Mouse (Mus musculus) spleen, adult 2 months (tissue): ENCODE results near the gene Polr3c. TPM values are rescaled to one million over a fixed set of nuclear protein-coding genes. Genes with fewer than 3 reads are reported as not detected.
"Not testable (repeated sequence)": the region's sequence is repeated elsewhere in the genome, so short reads cannot be mapped to it uniquely, and the experiment has no call there.

Experiments
- DNase-seq, 2 experiments: peaks; one replicate each; pipeline versions ENCODE4 v3.0.0 to v3.0.0-alpha.2; 2012 to 2021; ENCODE audit warnings: low spot score in 2 of 2, low read depth in 1 of 2
- H3K27ac ChIP-seq: fragments of 200-500 bp; 2 replicates; pipeline ENCODE4 v1.5.1; 2012; ENCODE audit warnings: low read length, inconsistent platforms; ENCODE audit not compliant: insufficient read depth
- H3K27me3 ChIP-seq: fragments of 200-500 bp; 2 replicates; pipeline ENCODE4 v1.6.1; 2012; ENCODE audit warnings: mild to moderate bottlenecking, moderate library complexity, low read length, inconsistent platforms; ENCODE audit not compliant: control insufficient read depth, insufficient read depth
- H3K36me3 ChIP-seq: fragments of 200-500 bp; 2 replicates; pipeline ENCODE4 v1.6.1; 2012; ENCODE audit warnings: mild to moderate bottlenecking, low read length, inconsistent platforms; ENCODE audit not compliant: control insufficient read depth, insufficient read depth
- H3K4me1 ChIP-seq: fragments of 200-500 bp; 2 replicates; pipeline ENCODE4 v1.6.1; 2011; ENCODE audit warnings: inconsistent platforms; ENCODE audit not compliant: control insufficient read depth, insufficient read depth, insufficient read length
- H3K4me3 ChIP-seq: fragments of 200-500 bp; 2 replicates; pipeline ENCODE4 v1.5.1; 2011; ENCODE audit warnings: mild to moderate bottlenecking, inconsistent platforms; ENCODE audit not compliant: insufficient read depth, insufficient read length; ENCODE audit errors: extremely low read depth
- CTCF ChIP-seq: fragments of 200-500 bp; IDR thresholded peaks from 2 replicates; pipeline ENCODE4 v1.5.1; 2011; ENCODE audit warnings: mild to moderate bottlenecking, inconsistent platforms; ENCODE audit not compliant: insufficient read depth, insufficient read length, insufficient replicate concordance; ENCODE audit errors: extremely low read depth
- POLR2A ChIP-seq: fragments of 200-500 bp; IDR thresholded peaks from 2 replicates; pipeline ENCODE4 v1.6.1; 2011; ENCODE audit warnings: low read depth, low read length, inconsistent platforms
- whole genome bisulfite sequencing: fragments of 180-500 bp; shearing (Covaris S2); methylation state at CpG from one replicate; pipeline ENCODE4 v1.1.7; 2018; 5-methylcytosine and 5-hydroxymethylcytosine counted together
- polyA plus RNA-seq: library from polyadenylated mRNA; depleted of rRNA; stranded (reverse); fragments of >200 nt; gene quantifications from 2 replicates; pipeline ENCODE4 v1.2.3, GENCODE M21; 2012; rRNA removed

The Polr3c gene
- polyA plus RNA-seq, 1 experiment, result 24.8 TPM

DNA sequence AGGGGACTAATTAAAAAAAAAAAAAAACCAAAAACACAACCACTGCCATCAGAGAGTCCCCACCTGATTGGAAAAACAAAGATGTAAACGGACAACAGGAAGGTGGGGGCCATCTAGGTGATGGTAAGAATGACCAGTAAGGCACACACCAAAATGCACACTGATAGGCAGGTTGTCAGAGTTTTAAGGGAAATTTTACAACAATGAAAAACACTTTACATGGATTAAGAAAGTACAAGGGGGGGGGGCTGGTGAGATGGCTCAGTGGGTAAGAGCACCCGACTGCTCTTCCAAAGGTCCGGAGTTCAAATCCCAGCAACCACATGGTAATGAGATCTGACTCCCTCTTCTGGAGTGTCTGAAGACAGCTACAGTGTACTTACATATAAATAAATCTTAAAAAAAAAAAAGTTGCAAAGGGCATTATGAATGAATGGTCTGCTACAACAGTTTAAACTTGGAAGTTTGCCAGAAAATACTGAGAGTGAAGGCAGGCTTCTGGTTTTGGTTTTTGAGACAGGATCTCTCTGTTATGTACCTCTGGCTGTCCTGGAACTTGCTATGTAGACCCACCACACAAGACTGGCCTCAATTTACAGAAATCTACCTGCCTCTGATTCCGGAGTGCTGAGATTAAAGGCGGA is 58.9 kb downstream of the Polr3c start:
- WGBS, result 92% methylated on average over 5 of the region's 5 CpGs
- no peak for DNase-seq
- no peak overlapping the region for H3K4me3 ChIP-seq
- no peak for TF ChIP-seq POLR2A
- no peak for TF ChIP-seq CTCF
- H3K4me1 ChIP-seq, result peaks cover 3% of the 10 kb centered on the region; the same call in 1 of the 2 replicates
- H3K27ac ChIP-seq, result no peak overlapping the region
- H3K36me3 ChIP-seq, result no peaks in the 10 kb centered on the region
- no peaks in the 10 kb centered on the region for H3K27me3 ChIP-seq

DNA sequence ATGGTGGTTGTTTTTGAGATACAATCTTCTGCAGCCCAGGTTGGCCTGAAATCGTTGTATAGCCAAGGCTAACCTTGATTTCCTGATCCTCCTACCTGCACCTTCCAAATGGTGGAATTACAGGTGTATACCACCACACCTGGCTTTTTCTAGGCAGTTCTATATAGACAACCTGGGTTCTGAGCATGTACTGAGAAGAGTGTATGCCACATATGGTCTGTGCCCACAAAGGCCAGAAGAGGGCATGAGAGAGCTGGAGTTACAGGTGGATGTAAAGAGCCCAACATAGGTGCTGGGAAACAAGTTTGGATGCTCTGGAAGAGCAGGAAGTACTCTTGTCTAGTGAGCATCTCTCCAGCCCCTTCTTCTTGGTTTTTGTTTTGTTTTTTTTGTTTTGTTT is 60.1 kb downstream of the Polr3c start:
- H3K27ac ChIP-seq, result no peak overlapping the region
- no peaks in the 10 kb centered on the region for H3K27me3 ChIP-seq
- WGBS, result 34% methylated on average over 1 of the region's 1 CpGs
- no peaks in the 10 kb centered on the region for H3K36me3 ChIP-seq
- TF ChIP-seq POLR2A (no peak), CTCF (no peak)
- no peak overlapping the region for H3K4me3 ChIP-seq
- DNase-seq, result peak in 1 of 2 experiments; percentile 17
- H3K4me1 ChIP-seq, result peaks cover 3% of the 10 kb centered on the region; the same call in 1 of the 2 replicates

DNA sequence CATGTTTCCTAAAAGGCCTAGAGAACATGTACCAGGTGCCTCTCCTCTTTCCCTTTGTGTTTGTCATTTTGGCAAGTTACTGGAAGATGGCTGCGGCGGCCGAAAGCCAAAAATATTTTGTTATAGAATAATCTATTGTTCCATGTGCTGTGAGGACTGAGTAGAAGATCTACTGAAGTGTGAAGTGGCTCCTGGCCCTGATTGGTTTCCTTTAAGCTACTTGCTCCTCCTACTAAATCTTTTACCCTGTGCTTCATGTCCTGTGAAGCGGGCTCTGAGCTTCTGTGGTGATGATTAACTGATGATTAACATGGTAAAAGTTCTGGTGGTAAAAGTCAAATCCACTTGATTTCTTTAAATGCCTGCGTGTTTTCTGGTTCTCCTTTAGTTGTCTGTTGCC is 60.5 kb downstream of the Polr3c start:
- Histone ChIP-seq H3K27ac (no peak overlapping the region), H3K36me3 (no peaks in the 10 kb centered on the region), H3K4me1 (peaks cover 3% of the 10 kb centered on the region; the same call in 1 of the 2 replicates), H3K27me3 (no peaks in the 10 kb centered on the region), H3K4me3 (no peak overlapping the region)
- TF ChIP-seq CTCF, result no peak
- no peak for TF ChIP-seq POLR2A
- WGBS, result 91% methylated on average over 5 of the region's 5 CpGs
- DNase-seq, result no peak

DNA sequence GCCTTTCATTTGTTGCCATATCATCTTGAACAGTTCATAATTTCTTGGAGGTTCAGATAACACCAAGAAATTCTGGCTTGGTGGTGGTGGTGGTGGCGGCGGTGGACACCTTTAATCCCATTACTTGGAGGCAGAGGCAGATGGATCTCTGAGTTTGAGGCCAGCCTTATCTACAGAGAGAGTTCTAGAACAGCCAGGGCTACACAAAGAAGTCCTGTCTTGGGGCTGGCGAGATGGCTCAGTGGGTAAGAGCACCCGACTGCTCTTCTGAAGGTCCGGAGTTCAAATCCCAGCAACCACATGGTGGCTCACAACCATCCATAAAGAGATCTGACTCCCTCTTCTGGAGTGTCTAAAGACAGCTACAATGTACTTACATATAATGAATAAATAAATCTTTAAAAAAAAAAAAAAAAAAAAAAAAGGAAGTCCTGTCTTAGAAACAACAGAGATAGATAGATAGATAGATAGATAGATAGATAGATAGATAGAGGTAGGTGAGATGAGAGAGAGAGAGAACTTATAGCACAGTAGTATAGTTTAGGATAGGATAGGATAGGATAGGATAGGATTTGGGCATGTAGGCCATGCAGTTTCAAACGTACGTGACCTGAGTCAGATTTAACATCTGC is 61.6 kb downstream of the Polr3c start:
- not testable (repeated sequence) for H3K36me3 ChIP-seq, H3K4me3 ChIP-seq, H3K4me1 ChIP-seq, H3K27me3 ChIP-seq, DNase-seq, H3K27ac ChIP-seq
- WGBS, result 89% methylated on average over 7 of the region's 7 CpGs

DNA sequence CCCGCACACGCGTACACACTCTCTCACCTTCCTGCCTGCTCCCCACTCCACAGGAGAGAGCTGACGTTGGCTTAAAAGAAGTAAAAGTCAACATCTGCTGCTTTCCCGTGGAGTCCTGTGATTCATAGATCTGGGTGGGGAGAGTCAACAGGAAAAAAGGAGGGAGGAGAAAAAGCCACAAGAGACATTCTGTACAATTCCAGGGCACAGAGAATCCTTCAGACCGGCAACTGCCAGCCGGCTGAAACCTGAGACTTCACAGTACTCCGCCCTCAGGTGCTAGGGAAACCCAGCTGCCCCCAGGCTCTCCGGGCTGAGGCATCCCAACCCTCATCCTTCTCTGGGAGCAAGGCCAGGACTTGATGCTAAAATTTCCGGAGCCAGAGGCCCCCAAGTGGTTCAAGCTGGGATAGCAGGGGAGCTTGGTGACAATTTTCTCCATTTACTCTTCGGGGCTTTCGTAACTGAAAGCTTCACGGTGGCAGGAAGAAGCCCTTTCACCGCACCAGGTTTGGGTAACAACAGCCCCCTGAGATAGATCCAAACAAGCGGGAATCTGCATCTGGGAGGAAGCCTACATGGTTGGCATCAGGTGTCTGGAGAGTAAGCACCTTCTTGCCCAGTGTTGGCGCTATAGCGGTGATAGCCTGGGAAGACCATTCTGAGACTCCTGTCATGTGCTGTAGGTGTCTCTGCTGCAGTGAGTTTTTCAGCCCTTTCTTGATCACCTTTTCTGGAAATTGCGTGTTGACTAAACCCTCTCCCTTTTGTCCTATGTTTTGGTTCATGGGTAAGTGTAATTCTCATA is 63.8 kb downstream of the Polr3c start:
- peak overlapping the region; percentile 47; the same call in 1 of the 2 replicates for H3K4me3 ChIP-seq
- TF ChIP-seq POLR2A, result no peak
- peak; percentile 38; the same call in 1 of the 2 replicates for TF ChIP-seq CTCF
- DNase-seq, result peak; percentile 42 to 66
- no peak overlapping the region for H3K27ac ChIP-seq
- H3K27me3 ChIP-seq, result no peaks in the 10 kb centered on the region
- H3K36me3 ChIP-seq, result no peaks in the 10 kb centered on the region
- WGBS, result 8% methylated on average over 18 of the region's 18 CpGs
- no peaks in the 10 kb centered on the region; the same call in 1 of the 2 replicates for H3K4me1 ChIP-seq

DNA sequence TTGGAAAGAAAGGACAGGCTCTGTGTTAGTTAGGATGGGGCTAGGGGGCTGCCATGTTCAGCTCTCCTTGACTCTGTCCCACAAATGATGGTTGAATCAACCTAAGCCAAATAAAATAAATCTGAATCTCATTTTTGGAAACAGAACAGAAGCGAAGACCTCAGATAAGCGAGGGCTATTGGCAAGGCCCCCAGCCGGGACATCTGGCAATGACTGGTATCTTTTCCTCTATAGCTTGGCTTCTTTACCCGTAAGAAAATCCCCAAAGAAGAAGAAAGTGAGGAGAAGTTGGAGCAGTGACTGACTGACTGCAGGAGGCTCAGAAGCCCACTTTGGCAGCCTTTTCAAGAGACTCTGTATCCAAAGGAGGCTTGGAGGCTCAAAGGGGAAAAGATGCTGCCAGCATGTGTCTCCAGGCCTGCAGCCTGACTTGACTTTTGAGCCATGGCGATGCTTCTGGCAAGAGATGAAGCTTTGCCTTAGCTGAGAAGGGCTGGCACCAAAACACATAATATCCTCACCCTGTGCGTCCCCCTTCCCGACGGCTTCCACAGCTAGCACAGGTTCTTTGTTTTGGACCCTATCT is 64.6 kb downstream of the Polr3c start:
- no peak overlapping the region for H3K27ac ChIP-seq
- DNase-seq, result no peak
- TF ChIP-seq CTCF (no peak), POLR2A (no peak)
- no peaks in the 10 kb centered on the region for H3K36me3 ChIP-seq
- H3K27me3 ChIP-seq, result no peaks in the 10 kb centered on the region
- no peaks in the 10 kb centered on the region; the same call in 1 of the 2 replicates for H3K4me1 ChIP-seq
- WGBS, result 86% methylated on average over 8 of the region's 8 CpGs
- H3K4me3 ChIP-seq, result no peak overlapping the region

Other genes starting within 250 kb of the Polr3c start
- gene Hfe2, start 202.5 kb downstream of the Polr3c start, polyA plus RNA-seq, result 0.18 and 0.32 TPM in 2 replicates
- gene Txnip, start 169.7 kb downstream of the Polr3c start, polyA plus RNA-seq, result 423 and 439 TPM in 2 replicates
- 0.18 TPM in 1 of 2 replicates, not detected in the other for gene Gm16253, start 150.6 kb downstream of the Polr3c start, polyA plus RNA-seq
- 9.2 and 10.7 TPM in 2 replicates for gene Polr3gl, start 133.4 kb downstream of the Polr3c start, polyA plus RNA-seq
- gene Ankrd34a, start 131.0 kb downstream of the Polr3c start, polyA plus RNA-seq, result 0.14 and 0.15 TPM in 2 replicates
- 5.8 and 5.9 TPM in 2 replicates for gene Lix1l, start 126.5 kb downstream of the Polr3c start, polyA plus RNA-seq
- gene Rbm8a, start 97.7 kb downstream of the Polr3c start, polyA plus RNA-seq, result 2.6 and 3.1 TPM in 2 replicates
- 17.5 and 21.0 TPM in 2 replicates for gene Pex11b, start 92.3 kb downstream of the Polr3c start, polyA plus RNA-seq
- 0.06 and 0.25 TPM in 2 replicates for gene Gm42957, start 92.2 kb downstream of the Polr3c start, polyA plus RNA-seq
- 1.1 and 1.3 TPM in 2 replicates for gene Itga10, start 82.0 kb downstream of the Polr3c start, polyA plus RNA-seq
- 0.74 and 0.97 TPM in 2 replicates for gene Ankrd35, start 57.5 kb downstream of the Polr3c start, polyA plus RNA-seq
- gene Pias3, start 31.2 kb downstream of the Polr3c start, polyA plus RNA-seq, result 30.9 and 31.0 TPM in 2 replicates
- 4.5 and 4.8 TPM in 2 replicates for gene Nudt17, start 19.1 kb downstream of the Polr3c start, polyA plus RNA-seq
- gene Rnf115, start within 50 bp of the Polr3c start, polyA plus RNA-seq, result 11.3 and 15.1 TPM in 2 replicates
- gene Pdzk1, start 101.7 kb upstream of the Polr3c start, polyA plus RNA-seq, result 0.11 TPM in 1 of 2 replicates, not detected in the other
- gene Cd160, start 101.7 kb upstream of the Polr3c start, polyA plus RNA-seq, result 3.2 and 3.8 TPM in 2 replicates
- 0.95 and 0.97 TPM in 2 replicates for gene Gja5, start 177.1 kb upstream of the Polr3c start, polyA plus RNA-seq
- gene Gpr89, start 177.7 kb upstream of the Polr3c start, polyA plus RNA-seq, result 7.5 and 8.5 TPM in 2 replicates
- gene Gja8, start 198.4 kb upstream of the Polr3c start, polyA plus RNA-seq, result not detected in 2 replicates